8 mouse cellular contexts compared by ENCODE assay signal in the genomic region with DNA sequence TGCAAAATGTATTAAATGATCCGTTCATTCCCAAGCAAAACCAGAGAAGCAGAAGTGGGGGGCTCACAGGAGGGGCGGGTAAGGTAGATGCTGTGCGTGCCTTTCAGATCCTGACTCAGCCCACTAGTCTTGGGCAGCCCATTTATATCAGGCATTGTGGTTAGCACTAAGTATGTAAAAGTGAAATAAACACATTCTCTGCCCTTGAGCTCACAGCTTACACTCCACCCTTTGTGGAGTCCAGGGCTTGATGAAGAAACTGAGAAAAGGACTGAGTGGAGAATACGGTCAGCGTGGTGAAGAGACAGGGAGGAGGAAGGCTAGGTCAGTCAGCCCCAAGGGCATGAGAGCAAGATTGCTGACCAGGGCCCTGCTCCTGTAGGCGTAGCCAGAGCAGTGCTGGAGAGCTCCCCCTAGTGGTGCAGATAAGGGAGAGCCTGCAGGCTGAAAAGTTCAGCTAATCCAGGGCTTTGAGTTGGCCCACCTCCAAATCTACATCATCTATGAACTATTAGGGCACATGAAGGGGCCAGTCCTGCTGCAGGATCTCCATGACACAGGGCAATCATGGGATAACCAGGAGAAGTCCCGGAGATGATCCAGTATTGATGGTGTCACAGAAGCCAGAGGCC. TPM values are rescaled to one million over a fixed set of nuclear protein-coding genes. Genes with fewer than 3 reads are reported as not detected.
DNase-seq lines count a peak whose midpoint lies in the region; ATAC-seq and TF ChIP-seq lines count a peak whose summit lies in the region.

No protein-coding gene starts in this region.

- no peak overlapping the region for H3K9ac ChIP-seq in heart, adult 2 months (ENCODE audit: low read depth, low read length)
- H3K9ac ChIP-seq in kidney, embryonic 15.5 days, result no peak overlapping the region
- no peak overlapping the region for H3K9ac ChIP-seq in neural tube, embryonic 11.5 days (ENCODE audit: low read length)

- no peaks in the 10 kb centered on the region for H3K79me2 ChIP-seq in heart, adult 2 months (replicated peaks; ENCODE audit: control insufficient read depth, insufficient read depth, low read length)

- H3K27me3 ChIP-seq in heart, adult 2 months (ENCODE audit: control insufficient read depth, insufficient read depth, low read length), result no peaks in the 10 kb centered on the region
- no peaks in the 10 kb centered on the region for H3K27me3 ChIP-seq in kidney, embryonic 15.5 days
- no peaks in the 10 kb centered on the region for H3K27me3 ChIP-seq in neural tube, embryonic 11.5 days (ENCODE audit: control insufficient read depth, insufficient read depth, low read length)

- no peak overlapping the region for H3K27ac ChIP-seq in heart, adult 2 months
- no peak overlapping the region for H3K27ac ChIP-seq in kidney, embryonic 15.5 days
- H3K27ac ChIP-seq in neural tube, embryonic 11.5 days (ENCODE audit: low read depth, low read length), result no peak overlapping the region

- H3K36me3 ChIP-seq in heart, adult 2 months (ENCODE audit: control insufficient read depth, insufficient read depth, low read length), result no peaks in the 10 kb centered on the region
- H3K36me3 ChIP-seq in kidney, embryonic 15.5 days, result no peaks in the 10 kb centered on the region
- no peaks in the 10 kb centered on the region for H3K36me3 ChIP-seq in neural tube, embryonic 11.5 days (ENCODE audit: control insufficient read depth, insufficient read depth, low read length)

- peak; percentile 95 for TF ChIP-seq CTCF in heart, adult 2 months (IDR thresholded peaks at IDR 0.05)

- no peak overlapping the region for H3K4me2 ChIP-seq in kidney, embryonic 15.5 days
- no peak overlapping the region for H3K4me2 ChIP-seq in neural tube, embryonic 11.5 days (ENCODE audit: low read depth)

- no peak overlapping the region for H3K4me3 ChIP-seq in heart, adult 2 months
- H3K4me3 ChIP-seq in kidney, embryonic 15.5 days (replicated peaks), result no peak overlapping the region
- H3K4me3 ChIP-seq in neural tube, embryonic 11.5 days (ENCODE audit: low read depth, low read length), result no peak overlapping the region

- H3K9me3 ChIP-seq in kidney, embryonic 15.5 days (replicated peaks), result no peaks in the 10 kb centered on the region
- no peaks in the 10 kb centered on the region for H3K9me3 ChIP-seq in neural tube, embryonic 11.5 days (ENCODE audit: control insufficient read depth, low read length)

- intact Hi-C loops in heart, adult 2 months (cut with DNase I), result no loop called here

- DNase-seq in 416B (ENCODE audit: low read depth), result peak; percentile 80
- peak; percentile 80 to 94 for DNase-seq in adrenal gland, adult (ENCODE audit: inconsistent age in 2 of 2, low spot score in 1 of 2)
- peak; percentile 83 for DNase-seq in embryo, embryonic 11 days
- peak; percentile 51 to 54 for DNase-seq in heart, adult 2 months
- DNase-seq in liver, result peak; percentile 88
- peak; percentile 61 for DNase-seq in neural tube, embryonic 11.5 days (ENCODE audit: low spot score)
- peak; percentile 10 for DNase-seq in telencephalon, adult 2 months (ENCODE audit: low read depth, low spot score)

- TF ChIP-seq POLR2A in heart, adult 2 months (IDR thresholded peaks at IDR 0.05; ENCODE audit: insufficient read depth, low read depth, low read length), result no peak

- no peaks in the 10 kb centered on the region for H3K4me1 ChIP-seq in heart, adult 2 months (ENCODE audit: control insufficient read depth, insufficient read depth, low read length)
- H3K4me1 ChIP-seq in kidney, embryonic 15.5 days, result no peaks in the 10 kb centered on the region
- H3K4me1 ChIP-seq in neural tube, embryonic 11.5 days (ENCODE audit: control insufficient read depth, insufficient read depth, low read length), result no peaks in the 10 kb centered on the region

- 58% methylated on average over 7 of the region's 7 CpGs for WGBS in heart, adult 2 months
- 60% methylated on average over 7 of the region's 7 CpGs for WGBS in kidney, embryonic 15.5 days
- WGBS in neural tube, embryonic 11.5 days, result 67% methylated on average over 7 of the region's 7 CpGs

- no peak for TF ChIP-seq EP300 in heart, adult 2 months (IDR thresholded peaks at IDR 0.05; ENCODE audit: insufficient read depth, low read depth, low read length)

- 0 out of 2 replicates have a peak, but pooled peaks have one; percentile 63 for ATAC-seq in kidney, embryonic 15.5 days (replicated peaks; ENCODE audit: low FRiP score)
- ATAC-seq in neural tube, embryonic 11.5 days (ENCODE audit: insufficient read depth, low FRiP score, low TSS enrichment), result peak; percentile 50; the same call in 1 of the 2 replicates

RNA-seq across cellular contexts. Expression of gene Asb17, which starts 8.4 kb away (rescaled TPM):
- total RNA-seq in heart, adult 2 months (2021), result not detected
- polyA plus RNA-seq in heart, adult 2 months (2012; rRNA removed), result not detected in 2 replicates
- polyA plus RNA-seq in kidney, embryonic 15.5 days (2015; fragmentation: Nextera tagmentation; extraction: Ambion mirVana), result 0.12 TPM in 1 of 2 replicates, not detected in the other
- polyA plus RNA-seq in neural tube, embryonic 11.5 days (2014; fragmentation: Nextera tagmentation; extraction: Ambion mirVana), result 0.44 TPM in 1 of 2 replicates, not detected in the other

Comparison
In these comparisons a context has a peak if more than half of its experiments do, and no peak if none do; other contexts are left out.
1. DNase-seq: peak in every context shown above with its lines; median percentile 88 in liver; 87 in adrenal gland, adult; 83 in embryo, embryonic 11 days; 80 in 416B; 61 in neural tube, embryonic 11.5 days; 52 in heart, adult 2 months; 10 in telencephalon, adult 2 months.